Mouse (Mus musculus) heart, embryonic 14.5 days (tissue): ENCODE measurements at regions not wholly inside any gene's neighbourhood (a gene's known extent, or its start where the extent isn't known, plus 50 kb on each side); places are given as distances from the start of the nearest gene placed in this dataset.
"Not testable (repeated sequence)": the region's sequence is repeated elsewhere in the genome, so short reads cannot be mapped to it uniquely, and the experiment has no call there.

Source experiments
- ATAC-seq: fragments of 200-750 bp; cut with Nextera tagmentation; 2 replicates; pipeline ENCODE4 v1.8.0; 2017; ENCODE audit warnings: low read depth, moderate TSS enrichment; ENCODE audit not compliant: insufficient number of reproducible peaks, insufficient read depth, low FRiP score
- H3K27ac ChIP-seq, 2 experiments: fragments of 200-500 bp in 1 of 2; fragments of 300-500 bp in 1 of 2; sonication (generic) in 1 of 2; replicated peaks in 1 of 2; 2 replicates each; pipeline ENCODE4 v1.5.1; 2012 to 2014; ENCODE audit warnings: low read depth in 2 of 2, low read length in 2 of 2, control low read depth in 1 of 2, mild to moderate bottlenecking in 1 of 2, mixed read lengths in 1 of 2; ENCODE audit not compliant: control insufficient read depth in 1 of 2, insufficient read depth in 1 of 2
- H3K27me3 ChIP-seq: fragments of 300-500 bp; sonication (generic); 2 replicates; pipeline ENCODE4 v1.6.1; 2014; ENCODE audit warnings: mild to moderate bottlenecking, low read length, control low read depth; ENCODE audit not compliant: control insufficient read depth, insufficient read depth
- H3K36me3 ChIP-seq: fragments of 300-500 bp; sonication (generic); 2 replicates; pipeline ENCODE4 v1.6.1; 2014; ENCODE audit warnings: mild to moderate bottlenecking, control low read depth, low read length, mixed read lengths; ENCODE audit not compliant: control insufficient read depth, insufficient read depth
- H3K4me1 ChIP-seq, 2 experiments: fragments of 200-500 bp in 1 of 2; fragments of 300-500 bp in 1 of 2; sonication (generic) in 1 of 2; 2 replicates each; pipeline ENCODE4 v1.6.1; 2012 to 2014; ENCODE audit warnings: low read length in 2 of 2, control low read depth in 1 of 2, mixed read lengths in 1 of 2; ENCODE audit not compliant: control insufficient read depth in 2 of 2, insufficient read depth in 2 of 2
- H3K4me2 ChIP-seq: fragments of 300-500 bp; sonication (generic); 2 replicates; pipeline ENCODE4 v1.6.1; 2014; ENCODE audit warnings: mild to moderate bottlenecking, low read length
- H3K4me3 ChIP-seq, 2 experiments: fragments of 200-500 bp in 1 of 2; fragments of 300-500 bp in 1 of 2; sonication (generic) in 1 of 2; 2 replicates each; pipeline ENCODE4 v1.5.1; 2012 to 2014; ENCODE audit warnings: low read length in 2 of 2, mild to moderate bottlenecking in 2 of 2, control low read depth in 1 of 2, low read depth in 1 of 2, moderate library complexity in 1 of 2; ENCODE audit not compliant: control insufficient read depth in 1 of 2, insufficient read depth in 1 of 2
- H3K9ac ChIP-seq: fragments of 300-500 bp; sonication (generic); 2 replicates; pipeline ENCODE4 v1.6.1; 2014; ENCODE audit warnings: mild to moderate bottlenecking, low read length
- H3K9me3 ChIP-seq: fragments of 300-500 bp; sonication (generic); 2 replicates; pipeline ENCODE4 v1.6.1; 2016; ENCODE audit warnings: low read length, control low read depth; ENCODE audit not compliant: control insufficient read depth
- WGBS: fragments of 180-500 bp; shearing (Covaris S2); extraction: QIAGEN DNeasy Blood & Tissue Kit; methylation state at CpG from one replicate; pipeline ENCODE4 v1.1.7; 2014; 5-methylcytosine and 5-hydroxymethylcytosine counted together

- Histone ChIP-seq H3K27me3 (no peaks in the 10 kb centered on the region), H3K4me1 (peaks cover 3 to 4% of the 10 kb centered on the region in 2 experiments; a peak in 2 of 4 replicates), H3K27ac (peak overlapping the region; percentile 24 to 59; a peak in 2 of 4 replicates), H3K9ac (no peak overlapping the region), H3K9me3 (no peaks in the 10 kb centered on the region), H3K4me3 (no peak overlapping the region), H3K36me3 (no peaks in the 10 kb centered on the region), H3K4me2 (no peak overlapping the region)
- ATAC-seq = no peak; the same call in 1 of the 2 replicates
- 74% methylated on average over 3 of the region's 3 CpGs for WGBS
Observed at GRCm38 (mm10) chr11:23079936-23080794, 72.8 kb downstream of the Fam161a start.

GRCm38 (mm10) chr11:23081616-23082015, 74.3 kb downstream of the Fam161a start:
- Histone ChIP-seq H3K27ac (no peak overlapping the region), H3K9me3 (no peaks in the 10 kb centered on the region), H3K27me3 (no peaks in the 10 kb centered on the region), H3K36me3 (no peaks in the 10 kb centered on the region), H3K4me1 (peaks cover 3 to 4% of the 10 kb centered on the region in 2 experiments; a peak in 2 of 4 replicates), H3K4me2 (no peak overlapping the region), H3K4me3 (no peak overlapping the region), H3K9ac (no peak overlapping the region)
- WGBS = 53% methylated on average over 4 of the region's 4 CpGs
- no peak for ATAC-seq

DNA sequence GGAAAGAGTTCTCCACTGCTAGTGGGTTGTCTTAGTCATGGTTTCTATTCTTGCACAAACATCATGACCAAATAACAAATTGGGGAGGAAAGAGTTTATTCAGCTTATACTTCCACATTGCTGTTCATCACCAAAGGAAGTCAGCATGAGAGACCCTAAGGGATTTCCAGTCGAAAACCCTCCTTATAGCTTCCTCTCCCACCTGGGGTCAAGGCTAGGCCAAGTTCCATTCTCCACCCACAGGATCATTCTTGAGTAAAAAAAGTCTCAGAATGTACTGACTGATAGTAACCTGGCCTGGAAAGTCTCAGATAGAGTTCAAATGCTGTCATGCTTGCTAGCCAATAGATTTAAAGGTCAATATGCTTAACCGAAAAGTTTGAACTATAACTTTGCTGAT, 76.5 kb downstream of the Fam161a start:
- WGBS = 68% methylated on average over 2 of the region's 2 CpGs

GRCm38 (mm10) chr11:23095287-23095686, 88.0 kb downstream of the Fam161a start:
- Histone ChIP-seq H3K36me3 (no peaks in the 10 kb centered on the region), H3K4me1 (no peaks in the 10 kb centered on the region), H3K9me3 (peaks cover 14% of the 10 kb centered on the region; the same call in 1 of the 2 replicates), H3K27me3 (no peaks in the 10 kb centered on the region), H3K9ac (no peak overlapping the region), H3K4me2 (no peak overlapping the region), H3K4me3 (no peak overlapping the region), H3K27ac (no peak overlapping the region)
- ATAC-seq = no peak
- WGBS = 87% methylated on average over 5 of the region's 5 CpGs

More for the DNA sequence above, 76.5 kb downstream of the Fam161a start:
- H3K9ac ChIP-seq, H3K4me1 ChIP-seq, H3K4me3 ChIP-seq, H3K36me3 ChIP-seq, H3K27me3 ChIP-seq, ATAC-seq, H3K9me3 ChIP-seq, H3K27ac ChIP-seq, H3K4me2 ChIP-seq: not testable (repeated sequence)

GRCm38 (mm10) chr11:23095723-23096122, 88.4 kb downstream of the Fam161a start:
- ATAC-seq, H3K9ac ChIP-seq: not testable (repeated sequence)

DNA sequence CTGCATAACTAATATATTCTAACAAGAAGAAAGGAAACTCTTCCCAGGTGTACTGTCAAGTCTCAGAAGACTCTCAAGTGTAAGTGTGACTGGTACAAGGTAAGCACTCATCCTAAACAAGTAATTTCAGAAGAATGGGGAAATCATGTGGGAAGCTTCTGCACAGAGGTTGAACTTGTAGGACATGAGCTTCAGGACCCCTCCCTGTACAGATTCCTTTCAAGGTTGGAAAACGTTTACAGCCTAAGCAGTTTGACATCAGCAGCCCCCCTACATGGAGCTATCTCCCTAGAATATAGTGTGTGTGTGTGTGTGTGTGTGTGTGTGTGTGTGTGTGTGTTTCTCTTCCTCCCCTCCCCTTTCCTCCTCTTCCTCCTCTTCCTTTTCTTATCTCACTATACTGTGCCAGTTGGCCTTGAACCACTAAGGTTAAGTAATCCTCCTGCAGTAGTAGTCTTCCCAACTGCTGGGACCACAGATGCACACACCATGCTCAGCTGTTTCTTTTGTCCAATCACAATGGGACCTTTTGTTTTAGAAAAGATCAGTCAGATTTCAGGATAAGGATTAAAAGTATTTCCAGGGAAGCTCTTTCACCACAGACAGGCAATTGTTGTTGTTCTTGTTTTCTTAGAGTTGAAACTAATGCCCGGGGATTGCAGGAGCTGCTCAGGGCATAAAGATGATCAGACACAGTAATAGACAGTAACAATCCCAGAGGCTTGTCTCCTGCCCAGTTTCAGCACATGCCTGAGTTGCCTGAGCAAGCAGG, 89.3 kb downstream of the Fam161a start:
- H3K27me3 ChIP-seq = no peaks in the 10 kb centered on the region
- H3K27ac ChIP-seq = no peak overlapping the region
- ATAC-seq = no peak
- no peaks in the 10 kb centered on the region for H3K4me1 ChIP-seq
- no peak overlapping the region for H3K4me3 ChIP-seq
- H3K4me2 ChIP-seq = no peak overlapping the region
- peaks cover 14% of the 10 kb centered on the region; the same call in 1 of the 2 replicates for H3K9me3 ChIP-seq
- 56% methylated on average over 2 of the region's 2 CpGs for WGBS
- no peak overlapping the region for H3K9ac ChIP-seq
- H3K36me3 ChIP-seq = no peaks in the 10 kb centered on the region

More at GRCm38 (mm10) chr11:23095723-23096122, 88.4 kb downstream of the Fam161a start:
- peaks cover 14% of the 10 kb centered on the region; the same call in 1 of the 2 replicates for H3K9me3 ChIP-seq
- not testable (repeated sequence) for H3K27ac ChIP-seq, H3K4me1 ChIP-seq, H3K36me3 ChIP-seq, H3K27me3 ChIP-seq, H3K4me2 ChIP-seq, H3K4me3 ChIP-seq
- 20% methylated on average over 1 of the region's 1 CpGs for WGBS

DNA sequence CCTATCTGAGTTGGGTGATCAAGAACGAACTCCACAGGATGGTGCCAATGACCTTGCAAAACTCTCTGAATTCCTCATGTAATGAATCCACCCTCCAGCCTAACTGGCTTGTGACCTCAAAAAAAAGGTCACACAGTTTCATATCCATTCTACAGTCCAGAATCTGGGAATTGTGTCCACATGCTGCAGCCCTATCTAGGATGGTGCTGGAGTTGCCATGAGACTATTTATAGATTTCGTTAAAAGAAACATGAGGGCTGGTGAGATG, 89.8 kb downstream of the Fam161a start:
- WGBS = 54% methylated on average over 2 of the region's 2 CpGs
- no peak overlapping the region for H3K4me2 ChIP-seq
- H3K27me3 ChIP-seq = no peaks in the 10 kb centered on the region

More for the DNA sequence above, 89.8 kb downstream of the Fam161a start:
- ATAC-seq = no peak
- Histone ChIP-seq H3K4me1 (no peaks in the 10 kb centered on the region), H3K9ac (no peak overlapping the region), H3K9me3 (peaks cover 14% of the 10 kb centered on the region; the same call in 1 of the 2 replicates), H3K36me3 (no peaks in the 10 kb centered on the region), H3K27ac (no peak overlapping the region), H3K4me3 (no peak overlapping the region)
